Mouse (Mus musculus) ES-E14 (cell line): ENCODE measurements at regions not wholly inside any gene's neighbourhood (a gene's known extent, or its start where the extent isn't known, plus 50 kb on each side); places are given as distances from the start of the nearest gene placed in this dataset.

ENCODE experiments used
- HCFC1 ChIP-seq: IDR thresholded peaks from 2 replicates; pipeline ENCODE4 v1.6.1; 2012; ENCODE audit warnings: low read length, inconsistent platforms, borderline replicate concordance; ENCODE audit not compliant: insufficient read depth
- MAFK ChIP-seq: IDR thresholded peaks from 2 replicates; pipeline ENCODE4 v1.6.1; 2014; ENCODE audit warnings: mild to moderate bottlenecking, low read depth, low read length, inconsistent platforms; ENCODE audit not compliant: insufficient read depth
- ZNF384 ChIP-seq: IDR thresholded peaks from 2 replicates; pipeline ENCODE4 v1.6.1; 2012; ENCODE audit warnings: low read depth, low read length, inconsistent platforms

DNA sequence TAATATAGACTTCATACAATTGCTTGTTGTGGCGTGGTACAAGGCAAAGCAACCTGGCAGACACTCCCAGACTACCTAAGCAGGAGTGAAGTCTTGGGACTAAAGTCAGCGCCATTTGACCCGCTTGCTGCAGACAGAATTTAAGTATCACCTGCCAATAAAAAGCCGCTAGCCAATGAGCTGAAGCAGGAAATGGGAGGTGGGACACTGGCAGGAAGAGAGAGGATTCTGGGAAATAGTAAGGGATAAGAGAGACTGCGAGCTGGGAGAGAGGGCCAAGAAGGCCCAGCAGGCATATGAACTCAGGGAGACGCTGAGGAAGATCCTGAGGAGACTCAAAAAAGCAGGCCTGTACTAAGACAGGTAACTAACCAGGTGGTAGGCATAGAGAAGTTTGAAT is 102.0 kb upstream of the Slc22a12 start:
- TF ChIP-seq MAFK (no peak), HCFC1 (no peak), ZNF384 (no peak)
